Mouse (Mus musculus): ENCODE measurements at regions not wholly inside any gene's neighbourhood (a gene's known extent, or its start where the extent isn't known, plus 50 kb on each side); places are given as distances from the start of the nearest gene placed in this dataset.

- TF ChIP-seq EP300 (IDR thresholded peaks at IDR 0.05; ENCODE audit: low read length) (no peak), POLR2A (IDR thresholded peaks at IDR 0.05; ENCODE audit: low read depth, low read length) (no peak), PAX5 (IDR thresholded peaks at IDR 0.05; ENCODE audit: low read length) (no peak), CTCF (conservative IDR thresholded peaks at IDR 0.05 in 1 of 2, IDR thresholded peaks at IDR 0.05 in 1 of 2; ENCODE audit: low read depth in 2 of 2, low read length in 2 of 2) (no peak), CHD2 (IDR thresholded peaks at IDR 0.05; ENCODE audit: low read length) (no peak), ELF1 (IDR thresholded peaks at IDR 0.05; ENCODE audit: low read depth, low read length) (no peak), MYC (IDR thresholded peaks at IDR 0.05; ENCODE audit: low read depth, low read length) (no peak), TBP (conservative IDR thresholded peaks at IDR 0.05; ENCODE audit: low read depth, low read length) (no peak), UBTF (IDR thresholded peaks at IDR 0.05; ENCODE audit: low read depth, low read length) (no peak), ZMIZ1 (IDR thresholded peaks at IDR 0.05; ENCODE audit: low read depth, low read length) (no peak)
These were observed 519.8 kb downstream of the Nova1 start for GRCm38 (mm10) chr12:46298926-46299325.

Data from CH12.LX (cell line).